Mouse (Mus musculus): ENCODE data around the gene Olfr168. TPM values are rescaled to one million over a fixed set of nuclear protein-coding genes. Genes with fewer than 3 reads are reported as not detected.
"Not testable (repeated sequence)": the region's sequence is repeated elsewhere in the genome, so short reads cannot be mapped to it uniquely, and the experiment has no call there.

Olfr168 gene
- polyA plus RNA-seq (2015; fragmentation: Nextera tagmentation; extraction: Ambion mirVana): not detected in 2 replicates

DNA sequence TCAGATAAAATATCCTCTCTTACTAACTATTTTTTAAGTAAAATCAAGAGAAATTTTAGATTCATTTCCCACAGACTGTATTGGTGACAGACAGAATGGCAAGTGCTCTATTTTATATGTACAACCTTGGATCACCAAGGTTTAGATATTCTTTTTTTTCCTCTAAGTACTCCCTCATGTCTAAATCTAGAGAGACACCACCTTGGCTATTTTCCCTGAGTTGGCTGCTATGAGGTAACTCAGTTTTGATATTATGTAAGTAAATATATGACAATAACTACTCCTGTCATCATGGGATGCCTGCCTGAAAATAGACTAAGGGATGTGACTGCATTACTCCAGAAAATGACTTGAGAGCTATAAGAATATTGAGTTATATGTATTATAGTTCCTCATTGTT is at the start of gene Olfr168:
Gene Olfr168 (minus strand): TSS at position 101 of the 400 bp plus-strand sequence.
- H3K4me1 ChIP-seq (replicated peaks): no peaks in the 10 kb centered on the region
- no peak for ATAC-seq (ENCODE audit: low FRiP score)
- H3K27ac ChIP-seq: no peak within 1 kb of the TSS
- no peak within 1 kb of the TSS for H3K9ac ChIP-seq
- 0 out of 2 replicates have a peak, but pooled peaks cover 5% of the 10 kb centered on the region for H3K9me3 ChIP-seq
- H3K36me3 ChIP-seq: no peaks in the 10 kb centered on the region
- H3K4me2 ChIP-seq: no peak within 1 kb of the TSS
- no peaks in the 10 kb centered on the region for H3K27me3 ChIP-seq
- H3K4me3 ChIP-seq: no peak within 1 kb of the TSS

DNA sequence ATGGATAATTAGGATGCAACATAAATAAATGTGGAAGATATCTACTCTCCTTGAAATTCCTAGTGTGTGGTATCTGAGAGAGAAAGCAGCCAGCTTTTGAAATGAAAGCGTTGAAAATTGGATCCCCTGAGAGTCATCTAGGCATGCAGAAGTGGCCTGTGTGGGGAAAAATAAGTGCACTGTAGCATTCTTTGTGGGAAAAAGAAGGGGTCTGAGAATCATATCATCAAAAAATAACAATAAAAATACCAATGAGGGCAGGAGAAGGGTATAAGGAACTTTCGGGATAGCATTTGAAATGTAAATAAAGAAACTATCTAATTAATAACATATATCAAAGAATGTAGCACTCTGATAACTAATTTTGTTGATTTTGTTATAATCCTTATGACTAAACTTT is 36.4 kb upstream of the Olfr168 start, which contains the start of gene Olfr169:
Gene Olfr169 (minus strand): TSS at position 101 of the 400 bp plus-strand sequence.
- 89% methylated on average over 2 of the region's 2 CpGs for WGBS
- not testable (repeated sequence) for H3K4me1 ChIP-seq (replicated peaks); H3K9ac ChIP-seq; ATAC-seq (ENCODE audit: low FRiP score); H3K9me3 ChIP-seq; H3K4me2 ChIP-seq; H3K27ac ChIP-seq; H3K4me3 ChIP-seq; H3K36me3 ChIP-seq; H3K27me3 ChIP-seq

DNA sequence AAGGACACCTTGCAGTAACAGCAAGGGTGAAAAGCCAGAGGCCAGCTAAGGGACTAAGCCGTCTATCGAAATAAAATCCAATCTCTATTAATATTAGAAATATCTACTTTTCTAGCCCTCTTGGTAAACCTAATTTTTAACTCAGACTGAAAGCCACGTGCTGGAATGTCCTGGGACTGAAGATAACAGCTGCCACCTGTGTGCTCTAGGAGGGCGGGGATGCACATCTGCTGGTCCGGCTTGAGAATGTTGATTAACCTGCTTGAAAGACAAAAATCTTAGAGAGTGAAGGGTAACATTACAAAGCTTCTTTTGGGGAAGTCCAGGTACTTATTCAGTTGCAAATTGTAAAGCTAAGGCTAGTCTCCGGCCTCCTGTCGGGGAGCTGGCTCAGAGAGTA is 18.1 kb upstream of the Olfr168 start:
- H3K4me2 ChIP-seq; H3K9me3 ChIP-seq; ATAC-seq (ENCODE audit: low FRiP score); H3K9ac ChIP-seq; H3K27me3 ChIP-seq; H3K4me1 ChIP-seq (replicated peaks); H3K27ac ChIP-seq; H3K4me3 ChIP-seq; H3K36me3 ChIP-seq: not testable (repeated sequence)
- WGBS: 88% methylated on average over 7 of the region's 7 CpGs

DNA sequence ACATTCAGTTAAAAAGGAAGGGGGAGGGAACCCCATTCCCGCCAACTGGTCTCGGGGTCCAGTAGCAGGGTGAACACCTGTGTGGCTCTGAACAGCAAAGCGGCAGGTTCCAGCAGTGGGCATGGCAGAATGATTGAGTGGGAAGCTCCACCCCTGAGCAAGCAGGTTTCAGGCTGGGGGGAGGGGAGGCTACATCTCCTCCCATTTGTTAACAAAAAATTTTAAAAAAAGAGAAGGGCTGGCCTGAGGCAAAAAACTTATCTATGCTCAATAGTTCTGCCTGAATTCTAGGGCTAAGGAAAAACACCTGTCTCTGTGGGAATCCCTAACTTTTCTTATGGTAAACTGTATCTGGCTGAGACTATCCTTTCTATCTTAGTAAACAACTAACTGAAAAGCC is 16.9 kb upstream of the Olfr168 start:
- not testable (repeated sequence) for H3K27ac ChIP-seq; H3K9ac ChIP-seq; H3K4me1 ChIP-seq (replicated peaks); H3K36me3 ChIP-seq; H3K4me2 ChIP-seq; ATAC-seq (ENCODE audit: low FRiP score); H3K4me3 ChIP-seq; H3K27me3 ChIP-seq; H3K9me3 ChIP-seq
- 92% methylated on average over 3 of the region's 3 CpGs for WGBS

DNA sequence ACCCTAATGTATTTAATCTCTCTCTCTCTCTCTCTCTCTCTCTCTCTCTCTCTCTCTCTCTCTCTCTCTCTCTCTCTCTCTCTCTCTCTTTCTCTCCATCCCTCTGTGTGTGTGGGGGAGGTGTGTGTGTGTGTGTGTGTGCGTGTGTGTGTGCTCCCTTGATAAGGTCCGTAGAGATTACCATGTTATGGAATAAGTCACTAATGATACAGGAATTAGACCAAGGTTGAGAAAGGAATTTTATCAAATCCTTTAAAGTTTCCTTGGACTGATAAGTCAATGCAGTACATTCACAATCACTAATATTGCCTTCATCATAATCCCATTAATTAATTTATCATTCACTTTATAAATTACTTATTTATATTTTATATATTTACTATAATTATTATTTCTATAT is 13.2 kb downstream of the Olfr168 start, which contains the start of gene Olfr167:
Gene Olfr167 (minus strand): TSS at position 101 of the 400 bp plus-strand sequence.
- Histone ChIP-seq H3K9me3 (no peaks in the 10 kb centered on the region), H3K4me1 (replicated peaks) (no peaks in the 10 kb centered on the region), H3K9ac (no peak within 1 kb of the TSS), H3K4me2 (no peak within 1 kb of the TSS), H3K27ac (no peak within 1 kb of the TSS), H3K4me3 (no peak within 1 kb of the TSS), H3K36me3 (no peaks in the 10 kb centered on the region), H3K27me3 (no peaks in the 10 kb centered on the region)
- no peak for ATAC-seq (ENCODE audit: low FRiP score)
- 95% methylated on average over 2 of the region's 2 CpGs for WGBS

DNA sequence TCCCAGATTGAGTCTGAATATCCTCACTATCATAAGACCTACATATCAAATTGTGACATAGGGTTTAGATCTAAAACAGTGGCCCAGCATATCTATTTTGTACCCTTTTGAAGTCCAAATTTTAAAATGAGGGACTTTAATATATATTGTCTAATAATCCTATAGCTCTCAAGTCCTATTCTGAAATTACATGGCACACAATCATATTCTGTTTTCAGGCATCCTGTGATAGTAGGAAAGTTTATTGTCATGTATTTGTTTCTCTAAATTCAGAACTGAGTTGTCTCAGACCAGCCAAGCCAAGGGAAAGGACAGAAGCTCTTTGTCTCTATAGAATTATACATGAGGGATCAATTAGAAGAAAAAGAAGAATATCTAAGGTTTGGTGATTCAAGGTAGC is 52.0 kb downstream of the Olfr168 start, which contains the start of gene Olfr166:
Gene Olfr166 (plus strand): TSS at position 301 of the 400 bp plus-strand sequence.
- no peak within 1 kb of the TSS for H3K4me3 ChIP-seq
- H3K9ac ChIP-seq: no peak within 1 kb of the TSS
- H3K4me2 ChIP-seq: no peak within 1 kb of the TSS
- no peak within 1 kb of the TSS for H3K27ac ChIP-seq
- no peaks in the 10 kb centered on the region for H3K36me3 ChIP-seq
- H3K9me3 ChIP-seq: peaks cover 5% of the 10 kb centered on the region; the same call in 1 of the 2 replicates
- no peak for ATAC-seq (ENCODE audit: low FRiP score)
- no peaks in the 10 kb centered on the region for H3K27me3 ChIP-seq
- no peaks in the 10 kb centered on the region for H3K4me1 ChIP-seq (replicated peaks)

Other genes with a start within 250 kb of the Olfr168 start
- not detected in 2 replicates for gene Olfr164, start 221.5 kb downstream of the Olfr168 start, polyA plus RNA-seq (2015; fragmentation: Nextera tagmentation; extraction: Ambion mirVana)
- not detected in 2 replicates for gene Olfr165, start 112.4 kb downstream of the Olfr168 start, polyA plus RNA-seq (2015; fragmentation: Nextera tagmentation; extraction: Ambion mirVana)
- gene Olfr166, start 51.9 kb downstream of the Olfr168 start, polyA plus RNA-seq (2015; fragmentation: Nextera tagmentation; extraction: Ambion mirVana): not detected in 2 replicates
- gene Olfr167, start 13.3 kb downstream of the Olfr168 start, polyA plus RNA-seq (2015; fragmentation: Nextera tagmentation; extraction: Ambion mirVana): not detected in 2 replicates
- gene Olfr169, start 36.3 kb upstream of the Olfr168 start, polyA plus RNA-seq (2015; fragmentation: Nextera tagmentation; extraction: Ambion mirVana): not detected in 2 replicates
- gene Olfr170, start 76.3 kb upstream of the Olfr168 start, polyA plus RNA-seq (2015; fragmentation: Nextera tagmentation; extraction: Ambion mirVana): not detected in 2 replicates
- gene Olfr171, start 94.4 kb upstream of the Olfr168 start, polyA plus RNA-seq (2015; fragmentation: Nextera tagmentation; extraction: Ambion mirVana): not detected in 2 replicates
- gene Lamp3, start 170.8 kb upstream of the Olfr168 start, polyA plus RNA-seq (2015; fragmentation: Nextera tagmentation; extraction: Ambion mirVana): 0.06 TPM in 1 of 2 replicates, not detected in the other
- gene B3gnt5, start 224.7 kb upstream of the Olfr168 start, polyA plus RNA-seq (2015; fragmentation: Nextera tagmentation; extraction: Ambion mirVana): 48.6 and 52.0 TPM in 2 replicates